Mouse (Mus musculus): ENCODE results near the gene Gadd45gip1. TPM values are rescaled to one million over a fixed set of nuclear protein-coding genes. Genes with fewer than 3 reads are reported as not detected.

Gene Gadd45gip1
- total RNA-seq (2021): 10 to 100 TPM; 18.4 to 18.9 TPM

DNA sequence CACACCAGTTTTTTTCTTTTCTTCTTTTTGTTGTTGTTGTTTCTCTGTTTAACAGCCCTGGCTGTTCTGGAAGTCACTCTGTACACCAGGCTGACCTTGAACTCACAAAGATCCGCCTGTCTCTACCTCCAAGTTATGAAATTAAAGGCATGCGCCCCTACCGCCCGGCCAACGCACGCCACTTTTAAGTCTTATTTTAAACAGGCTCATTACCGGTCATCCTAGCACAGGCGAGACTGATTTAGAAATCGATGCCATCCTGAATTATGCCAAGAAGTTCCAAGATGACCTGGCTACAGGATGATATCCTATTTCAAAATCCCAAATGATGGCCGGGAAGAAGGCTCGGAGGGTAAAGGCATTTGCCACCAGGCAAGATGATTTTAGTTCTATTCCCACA, at the start of gene Gadd45gip1:
Gadd45gip1 (plus strand) TSS at position 33 of the 400 bp plus-strand sequence.
- intact Hi-C loops (cut with DNase I): no loop called here
- DNase-seq: no peak

DNA sequence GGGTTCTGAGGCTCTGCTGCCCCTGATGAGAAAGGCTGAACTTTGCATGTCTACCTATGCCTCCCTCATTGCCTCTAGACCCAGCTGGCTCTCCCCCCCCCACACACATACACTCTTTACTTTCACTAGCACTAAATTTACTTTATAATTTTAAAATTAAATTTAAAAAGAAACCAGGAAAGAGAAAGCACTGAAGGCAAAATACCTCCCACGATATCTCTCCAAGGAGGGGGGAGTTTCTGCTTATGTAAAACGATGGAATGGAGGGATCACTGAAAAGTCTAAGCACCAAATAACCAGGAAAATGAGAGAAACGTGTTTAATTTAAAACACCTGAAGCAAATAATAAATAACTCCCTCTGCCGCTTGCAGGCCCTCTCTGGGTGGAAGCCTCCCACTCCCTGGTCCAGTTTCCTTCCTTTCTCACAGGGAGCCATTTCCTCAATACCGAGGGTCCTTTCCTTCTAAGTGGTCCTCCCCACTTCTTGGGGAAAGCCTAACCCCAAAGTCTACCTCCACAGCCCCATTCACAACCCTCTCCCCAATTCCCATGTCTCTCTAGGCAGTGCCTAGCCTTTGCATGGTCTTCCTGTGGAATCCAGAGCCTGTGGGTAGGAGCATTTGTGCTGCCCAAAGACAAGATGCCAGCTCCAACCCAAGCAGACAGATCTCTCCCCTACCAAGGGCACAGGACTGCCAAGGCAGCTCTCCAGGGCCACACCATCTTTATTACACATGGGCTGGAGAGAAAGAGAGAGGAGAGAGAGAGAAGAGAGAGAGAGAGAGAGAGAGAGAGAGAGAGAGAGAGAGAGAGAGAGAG, 49.4 kb upstream of the Gadd45gip1 start:
- no peak for DNase-seq
- intact Hi-C loops (cut with DNase I): no loop called here

DNA sequence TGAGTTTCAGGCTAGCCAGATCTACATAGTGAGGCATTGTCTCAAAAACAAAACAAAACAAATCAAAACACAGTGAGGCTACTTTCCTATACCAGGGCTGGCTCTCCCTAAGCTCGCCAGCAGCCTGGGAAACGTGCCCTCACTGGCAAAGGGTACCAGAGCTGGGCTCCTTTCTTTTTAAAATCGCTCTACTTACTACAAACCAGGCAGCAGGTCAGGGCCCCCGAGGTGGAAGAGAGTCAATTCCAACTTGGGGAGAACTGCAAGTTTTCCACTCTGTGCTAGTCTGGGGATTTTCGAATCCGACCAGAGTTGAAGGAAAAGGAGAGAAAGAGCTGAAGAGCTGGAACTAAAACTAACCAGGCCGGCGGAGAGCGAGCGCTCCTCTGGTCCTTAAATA, 48.6 kb upstream of the Gadd45gip1 start:
- no peak for DNase-seq
- intact Hi-C loops (cut with DNase I): no loop called here

DNA sequence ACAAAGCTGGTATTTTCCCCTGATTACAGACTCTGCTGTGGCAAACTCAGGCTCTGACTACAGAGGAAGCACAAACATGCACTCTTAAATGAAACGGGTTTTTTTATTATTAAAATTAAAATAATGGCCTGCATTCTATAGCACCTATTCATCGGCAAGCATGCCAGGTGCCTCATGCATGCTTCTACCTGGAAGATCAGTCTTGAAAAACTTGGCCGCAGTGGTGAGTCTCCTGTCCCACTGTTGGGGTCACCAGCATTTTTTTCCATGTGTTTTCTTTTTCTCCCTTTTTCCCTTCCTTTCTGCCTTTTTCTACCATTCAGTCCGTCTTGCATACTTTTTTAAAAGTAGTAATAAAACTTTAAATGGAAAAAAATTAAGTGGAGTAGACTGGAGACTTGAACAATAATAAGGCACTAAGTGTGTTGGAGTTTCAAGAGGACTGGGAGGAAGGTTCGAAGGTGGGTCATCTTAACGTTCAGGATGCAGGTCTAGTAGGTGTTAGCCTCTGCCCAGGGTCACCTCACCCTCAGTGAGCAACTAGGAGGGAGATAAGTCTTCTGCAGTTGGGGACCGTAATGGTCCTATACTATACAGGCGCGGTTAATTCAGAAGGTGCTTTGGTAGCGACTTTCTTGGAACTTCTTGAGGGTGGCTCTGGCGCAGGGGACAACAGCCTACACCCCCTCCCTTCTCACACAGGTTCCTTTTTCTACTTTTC, 48.0 kb upstream of the Gadd45gip1 start:
- no peak for DNase-seq
- intact Hi-C loops (cut with DNase I): no loop called here

- intact Hi-C loops (cut with DNase I): no loop called here
- DNase-seq: no peak
These were observed 47.3 kb upstream of the Gadd45gip1 start for GRCm38 (mm10) chr8:84783919-84784581.

- DNase-seq: no peak
- intact Hi-C loops (cut with DNase I): no loop called here
These were observed 46.4 kb upstream of the Gadd45gip1 start for GRCm38 (mm10) chr8:84784681-84785505.

- intact Hi-C loops (cut with DNase I): no loop called here
These were observed 45.9 kb upstream of the Gadd45gip1 start for GRCm38 (mm10) chr8:84785506-84785755.

GRCm38 (mm10) chr8:84785756-84786677, 45.3 kb upstream of the Gadd45gip1 start:
- intact Hi-C loops (cut with DNase I): no loop called here
- DNase-seq: peak; percentile 74

More at GRCm38 (mm10) chr8:84785506-84785755, 45.9 kb upstream of the Gadd45gip1 start:
- no peak for DNase-seq

DNA sequence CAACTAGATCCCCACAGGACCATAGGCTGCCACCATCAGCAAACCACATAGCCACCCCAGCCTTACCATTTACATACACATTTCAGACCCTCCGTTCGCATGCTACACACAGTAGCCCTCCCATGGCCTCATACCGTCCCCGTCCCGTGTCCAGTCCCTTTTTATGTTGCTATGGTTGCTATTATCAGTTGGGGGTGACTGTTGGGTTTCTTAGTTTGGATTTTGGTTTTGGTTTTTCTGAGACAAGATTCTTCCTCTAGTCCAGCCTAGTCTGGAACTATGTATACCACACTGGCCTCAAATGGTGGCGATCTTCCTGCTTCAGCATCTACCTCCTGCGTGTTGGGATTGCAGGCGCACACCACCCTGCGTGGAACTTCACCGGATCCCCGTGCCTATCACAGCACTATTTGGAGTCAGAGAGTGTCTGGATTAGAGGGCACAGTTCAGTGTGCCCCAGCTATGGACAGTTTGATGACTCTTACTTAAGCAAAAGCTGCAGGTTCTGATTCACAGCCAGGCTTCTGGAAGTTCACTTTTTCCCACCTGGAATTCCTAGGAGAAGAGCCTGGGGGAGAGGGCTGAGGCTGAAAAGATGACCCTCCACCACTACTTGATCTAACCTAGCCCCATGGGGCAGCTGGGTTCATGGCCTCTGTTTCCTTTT, 44.4 kb upstream of the Gadd45gip1 start:
- no peak for DNase-seq
- intact Hi-C loops (cut with DNase I): no loop called here

GRCm38 (mm10) chr8:84787523-84788302, 43.6 kb upstream of the Gadd45gip1 start:
- no peak for DNase-seq
- intact Hi-C loops (cut with DNase I): no loop called here

DNA sequence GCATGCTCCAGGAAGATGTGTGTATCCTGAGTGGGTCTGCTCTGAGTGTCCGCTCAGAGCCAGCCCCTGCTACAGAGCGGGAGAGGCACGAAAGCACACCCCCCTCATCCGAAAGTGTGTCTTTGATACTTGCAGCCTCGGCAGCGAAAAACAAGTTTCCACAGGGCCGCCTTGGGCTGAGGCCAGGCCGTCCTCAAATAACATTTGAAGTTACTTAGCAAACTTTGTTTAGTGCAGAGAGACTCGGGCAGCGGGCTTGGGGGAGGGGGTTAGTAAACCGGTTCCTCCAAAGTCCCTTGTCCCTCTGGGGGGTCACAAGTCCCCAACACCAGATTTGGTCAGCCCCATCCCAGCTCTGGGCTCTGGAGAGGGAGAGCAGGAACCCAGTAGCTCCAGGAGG, 42.4 kb upstream of the Gadd45gip1 start:
- intact Hi-C loops (cut with DNase I): no loop called here
- DNase-seq: no peak

- intact Hi-C loops (cut with DNase I): no loop called here
- DNase-seq: no peak
These were observed 42.0 kb upstream of the Gadd45gip1 start for GRCm38 (mm10) chr8:84789345-84789744.

DNA sequence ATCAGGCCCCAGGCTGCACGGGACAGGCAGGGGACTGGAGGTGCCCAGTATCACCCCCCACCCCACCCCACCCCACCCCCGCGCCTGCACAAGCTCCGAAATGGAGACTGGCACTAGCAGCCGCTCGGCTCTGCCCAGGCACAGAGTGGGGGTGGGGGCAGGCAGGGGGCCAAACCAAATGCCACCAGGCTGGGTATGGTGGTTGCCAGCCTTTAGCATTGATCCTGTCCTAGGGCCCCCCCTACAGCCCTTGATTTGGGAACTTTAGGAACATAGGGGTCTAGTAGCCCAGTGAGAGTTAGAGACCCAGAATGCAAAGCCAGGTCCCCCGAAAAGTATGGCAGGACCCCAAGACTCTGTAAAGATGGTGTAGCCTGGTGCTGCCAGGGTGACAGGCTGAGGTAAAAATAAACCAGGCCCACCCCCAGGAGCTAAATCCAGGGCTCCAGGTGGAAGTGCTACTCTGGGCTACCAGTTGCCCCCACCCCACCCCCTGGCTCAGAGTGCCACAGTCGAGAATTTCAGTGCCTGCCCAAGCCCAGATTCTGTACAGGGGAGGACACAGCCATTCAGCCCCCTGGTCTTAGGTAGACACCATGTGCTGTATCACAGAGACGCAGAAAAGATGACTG, 41.4 kb upstream of the Gadd45gip1 start:
- intact Hi-C loops (cut with DNase I): no loop called here
- DNase-seq: peak; percentile 92

GRCm38 (mm10) chr8:84790537-84790936, 40.8 kb upstream of the Gadd45gip1 start:
- no peak for DNase-seq
- intact Hi-C loops (cut with DNase I): no loop called here

- intact Hi-C loops (cut with DNase I): no loop called here
- DNase-seq: no peak
These were observed 38.8 kb upstream of the Gadd45gip1 start for GRCm38 (mm10) chr8:84792429-84792947.

- no peak for DNase-seq
- intact Hi-C loops (cut with DNase I): no loop called here
These were observed 38.2 kb upstream of the Gadd45gip1 start for GRCm38 (mm10) chr8:84793134-84793533.

DNA sequence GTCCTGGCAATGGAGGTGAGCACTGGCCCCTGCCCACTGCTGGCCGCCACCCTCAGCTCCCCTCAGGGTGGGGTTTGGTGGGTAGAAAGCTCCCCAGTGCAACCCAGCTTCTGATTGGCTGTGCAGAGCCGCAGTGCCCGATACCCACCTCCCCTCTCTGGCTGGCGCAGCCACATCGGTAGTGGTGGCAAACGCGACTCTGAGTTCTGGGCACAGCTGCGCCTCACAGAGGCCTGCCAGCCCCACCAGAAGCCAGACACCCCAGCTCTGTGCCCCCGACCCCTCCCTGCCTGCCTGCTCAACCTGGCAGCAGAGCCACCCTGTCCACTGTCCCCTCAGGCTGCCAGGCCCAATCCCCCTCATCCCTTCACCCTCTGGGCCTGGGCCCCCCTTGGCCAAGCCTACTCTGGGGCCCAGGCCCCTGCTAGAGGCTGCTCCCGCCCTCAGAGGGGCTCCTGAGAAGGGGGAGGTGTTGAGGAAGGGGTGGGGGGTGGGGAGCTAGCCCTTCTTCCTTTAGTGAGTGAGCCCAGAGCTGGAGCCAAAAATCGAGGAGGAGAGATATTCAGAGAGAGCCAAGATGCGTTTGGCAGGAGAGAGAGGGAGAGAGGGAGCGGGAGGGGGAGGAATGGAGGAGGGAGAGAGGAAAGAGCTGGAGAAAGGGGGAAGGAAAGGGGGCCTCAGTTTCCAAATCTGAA, 37.4 kb upstream of the Gadd45gip1 start:
- DNase-seq: peak; percentile 95
- intact Hi-C loops (cut with DNase I): no loop called here

All from left cerebral cortex, postnatal 4 days (tissue).